Mouse (Mus musculus): ENCODE results near the gene Gm2075. TPM values are rescaled to one million over a fixed set of nuclear protein-coding genes. Genes with fewer than 3 reads are reported as not detected.

The Gm2075 gene
- polyA plus RNA-seq (2012; rRNA removed), result not detected in 2 replicates

DNA sequence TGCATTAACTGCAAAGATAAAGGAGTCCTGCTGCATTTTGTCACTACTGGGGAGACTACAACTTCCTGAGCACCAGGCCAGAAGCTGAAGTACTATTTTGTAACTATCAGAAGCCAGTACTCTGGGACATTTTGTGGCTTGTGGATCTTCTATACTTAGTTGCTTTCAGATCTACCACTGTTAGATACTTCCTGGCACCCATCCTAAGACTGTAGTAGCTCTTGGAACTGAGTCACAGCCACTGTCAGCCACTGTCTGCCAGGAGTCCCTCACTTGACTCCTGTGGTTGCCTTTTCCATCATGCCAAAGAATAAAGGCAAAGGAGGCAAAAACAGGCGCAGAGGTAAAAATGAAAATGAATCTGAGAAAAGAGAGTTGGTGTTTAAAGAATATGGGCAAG, at the start of gene Gm2075:
Gm2075 (plus strand) TSS at position 301 of the 400 bp plus-strand sequence.

DNA sequence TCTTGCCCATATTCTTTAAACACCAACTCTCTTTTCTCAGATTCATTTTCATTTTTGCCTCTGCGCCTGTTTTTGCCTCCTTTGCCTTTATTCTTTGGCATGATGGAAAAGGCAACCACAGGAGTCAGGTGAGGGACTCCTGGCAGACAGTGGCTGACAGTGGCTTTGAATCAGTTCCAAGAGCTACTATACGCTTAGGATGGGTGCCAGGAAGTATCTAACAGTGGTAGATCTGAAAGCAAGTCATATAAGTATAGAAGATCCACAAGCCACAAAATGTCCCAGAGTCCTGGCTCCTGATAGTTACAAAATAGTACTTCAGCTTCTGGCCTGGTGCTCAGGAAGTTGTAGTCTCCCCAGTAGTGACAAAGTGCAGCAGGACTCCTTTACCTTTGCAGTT, 7.0 kb downstream of the Gm2075 start, which contains the start of gene Gm6803:
Gm6803 (minus strand) TSS at position 101 of the 400 bp plus-strand sequence.

DNA sequence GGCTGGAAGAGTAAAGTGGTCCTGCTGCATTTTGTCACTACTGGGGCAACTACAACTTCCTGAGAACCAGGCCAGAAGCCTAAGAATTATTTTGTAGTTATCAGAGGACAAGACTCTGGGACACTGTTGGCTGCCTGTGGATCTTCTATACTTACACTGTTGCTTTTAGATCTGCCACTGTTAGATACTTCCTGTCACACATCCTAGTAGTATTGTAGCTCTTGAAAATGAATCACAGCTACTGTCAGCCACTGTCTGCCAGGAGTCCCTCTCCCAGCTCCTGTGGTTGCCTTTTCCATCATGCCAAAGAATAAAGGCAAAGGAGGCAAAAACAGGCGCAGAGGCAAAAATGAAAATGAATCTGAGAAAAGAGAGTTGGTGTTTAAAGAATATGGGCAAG, 15.1 kb downstream of the Gm2075 start, which contains the start of gene Gm2056:
Gm2056 (plus strand) TSS at position 301 of the 400 bp plus-strand sequence.

Other genes with a start within 250 kb of the Gm2075 start
- not detected in 2 replicates for gene Gm21319, start 236.1 kb upstream of the Gm2075 start, polyA plus RNA-seq (2012; rRNA removed)
- gene Gm21936, start 216.3 kb upstream of the Gm2075 start, polyA plus RNA-seq (2012; rRNA removed), result not detected in 2 replicates
- gene BB287469, start 195.3 kb upstream of the Gm2075 start, polyA plus RNA-seq (2012; rRNA removed), result not detected in 2 replicates
- not detected in 2 replicates for gene Gm2001, start 169.5 kb upstream of the Gm2075 start, polyA plus RNA-seq (2012; rRNA removed)
- not detected in 2 replicates for gene Gm2016, start 137.8 kb upstream of the Gm2075 start, polyA plus RNA-seq (2012; rRNA removed)
- gene Gm2022, start 116.5 kb upstream of the Gm2075 start, polyA plus RNA-seq (2012; rRNA removed), result not detected in 2 replicates
- not detected in 2 replicates for gene Gm2035, start 92.0 kb upstream of the Gm2075 start, polyA plus RNA-seq (2012; rRNA removed)
- 3.0 and 3.8 TPM in 2 replicates for gene Gm2042, start 57.8 kb upstream of the Gm2075 start, polyA plus RNA-seq (2012; rRNA removed)
- gene Gm6803, start 6.9 kb downstream of the Gm2075 start, polyA plus RNA-seq (2012; rRNA removed), result not detected in 2 replicates
- gene Gm2056, start 15.2 kb downstream of the Gm2075 start, polyA plus RNA-seq (2012; rRNA removed), result not detected in 2 replicates
- not detected in 2 replicates for gene Gm16368, start 71.8 kb downstream of the Gm2075 start, polyA plus RNA-seq (2012; rRNA removed)
- gene Gm10436, start 170.3 kb downstream of the Gm2075 start, polyA plus RNA-seq (2012; rRNA removed), result 0.94 and 2.1 TPM in 2 replicates
- gene Gm8332, start 238.3 kb downstream of the Gm2075 start, polyA plus RNA-seq (2012; rRNA removed), result not detected in 2 replicates

Data from ovary, adult 2 months (tissue).